Mouse (Mus musculus): ENCODE data around the gene Tcf7. TPM values are rescaled to one million over a fixed set of nuclear protein-coding genes. Genes with fewer than 3 reads are reported as not detected.

Tcf7 gene
- total and polyA plus RNA-seq, 2 experiments from 2014 or later: 2.0 to 3.1 TPM

- Histone ChIP-seq H3K4me3 (ENCODE audit: low read depth, low read length) (no peak overlapping the region), H3K9me3 (ENCODE audit: low read length) (no peaks in the 10 kb centered on the region), H3K4me1 (ENCODE audit: insufficient read depth, low read length) (no peaks in the 10 kb centered on the region; the same call in none of the 2 replicates), H3K27me3 (ENCODE audit: insufficient read depth, low read length) (no peaks in the 10 kb centered on the region), H3K27ac (ENCODE audit: low read depth, low read length) (no peak overlapping the region), H3K4me2 (ENCODE audit: low read depth, low read length, poor library complexity, severe bottlenecking) (no peak overlapping the region), H3K9ac (replicated peaks; ENCODE audit: low read length, poor library complexity, severe bottlenecking) (no peak overlapping the region), H3K36me3 (ENCODE audit: insufficient read depth, low read length) (no peaks in the 10 kb centered on the region)
- ATAC-seq (ENCODE audit: low FRiP score): no peak
- DNase-seq (ENCODE audit: low spot score): no peak
- 65% methylated on average over 7 of the region's 7 CpGs for WGBS
- no peak for TF ChIP-seq CTCF (IDR thresholded peaks at IDR 0.05)
Measured at GRCm38 (mm10) chr11:52268104-52268835, 14.5 kb downstream of the Tcf7 start.

- ATAC-seq (ENCODE audit: low FRiP score) (no peak), DNase-seq (ENCODE audit: low spot score) (no peak)
- Histone ChIP-seq H3K4me1 (ENCODE audit: insufficient read depth, low read length) (no peaks in the 10 kb centered on the region; the same call in none of the 2 replicates), H3K4me3 (ENCODE audit: low read depth, low read length) (no peak overlapping the region), H3K9ac (replicated peaks; ENCODE audit: low read length, poor library complexity, severe bottlenecking) (no peak overlapping the region), H3K27ac (ENCODE audit: low read depth, low read length) (no peak overlapping the region), H3K36me3 (ENCODE audit: insufficient read depth, low read length) (no peaks in the 10 kb centered on the region), H3K9me3 (ENCODE audit: low read length) (no peaks in the 10 kb centered on the region), H3K4me2 (ENCODE audit: low read depth, low read length, poor library complexity, severe bottlenecking) (no peak overlapping the region), H3K27me3 (ENCODE audit: insufficient read depth, low read length) (no peaks in the 10 kb centered on the region)
- TF ChIP-seq CTCF (IDR thresholded peaks at IDR 0.05): no peak
- 85% methylated on average over 5 of the region's 5 CpGs for WGBS
Measured at GRCm38 (mm10) chr11:52267271-52267670, 15.5 kb downstream of the Tcf7 start.

- TF ChIP-seq CTCF (IDR thresholded peaks at IDR 0.05): no peak
- no peaks in the 10 kb centered on the region for H3K27me3 ChIP-seq (ENCODE audit: insufficient read depth, low read length)
- H3K4me3 ChIP-seq (ENCODE audit: low read depth, low read length): no peak overlapping the region
- DNase-seq (ENCODE audit: low spot score): no peak
- H3K27ac ChIP-seq (ENCODE audit: low read depth, low read length): no peak overlapping the region
- 71% methylated on average over 12 of the region's 12 CpGs for whole genome bisulfite sequencing
- H3K9me3 ChIP-seq (ENCODE audit: low read length): no peaks in the 10 kb centered on the region
- H3K4me1 ChIP-seq (ENCODE audit: insufficient read depth, low read length): no peaks in the 10 kb centered on the region; the same call in 1 of the 2 replicates
- H3K4me2 ChIP-seq (ENCODE audit: low read depth, low read length, poor library complexity, severe bottlenecking): no peak overlapping the region
- H3K9ac ChIP-seq (replicated peaks; ENCODE audit: low read length, poor library complexity, severe bottlenecking): no peak overlapping the region
- H3K36me3 ChIP-seq (ENCODE audit: insufficient read depth, low read length): no peaks in the 10 kb centered on the region
- no peak for ATAC-seq (ENCODE audit: low FRiP score)
Measured at GRCm38 (mm10) chr11:52265616-52266307, 17.1 kb downstream of the Tcf7 start.

- DNase-seq (ENCODE audit: low spot score): no peak
- no peak overlapping the region for H3K4me3 ChIP-seq (ENCODE audit: low read depth, low read length)
Measured at GRCm38 (mm10) chr11:52264871-52265270, 17.9 kb downstream of the Tcf7 start.

GRCm38 (mm10) chr11:52262338-52262737, 20.5 kb downstream of the Tcf7 start:
- 96% methylated on average over 11 of the region's 11 CpGs for WGBS
- no peaks in the 10 kb centered on the region for H3K9me3 ChIP-seq (ENCODE audit: low read length)

More at GRCm38 (mm10) chr11:52264871-52265270, 17.9 kb downstream of the Tcf7 start:
- H3K27ac ChIP-seq (ENCODE audit: low read depth, low read length): no peak overlapping the region
- no peak for ATAC-seq (ENCODE audit: low FRiP score)
- H3K27me3 ChIP-seq (ENCODE audit: insufficient read depth, low read length): no peaks in the 10 kb centered on the region
- WGBS: 73% methylated on average over 7 of the region's 7 CpGs
- no peak for TF ChIP-seq CTCF (IDR thresholded peaks at IDR 0.05)
- H3K4me2 ChIP-seq (ENCODE audit: low read depth, low read length, poor library complexity, severe bottlenecking): no peak overlapping the region
- no peak overlapping the region for H3K9ac ChIP-seq (replicated peaks; ENCODE audit: low read length, poor library complexity, severe bottlenecking)
- H3K4me1 ChIP-seq (ENCODE audit: insufficient read depth, low read length): no peaks in the 10 kb centered on the region; the same call in 1 of the 2 replicates
- no peaks in the 10 kb centered on the region for H3K9me3 ChIP-seq (ENCODE audit: low read length)
- H3K36me3 ChIP-seq (ENCODE audit: insufficient read depth, low read length): no peaks in the 10 kb centered on the region

GRCm38 (mm10) chr11:52261937-52262336, 20.9 kb downstream of the Tcf7 start:
- no peak for ATAC-seq (ENCODE audit: low FRiP score)
- H3K9ac ChIP-seq (replicated peaks; ENCODE audit: low read length, poor library complexity, severe bottlenecking): no peak overlapping the region
- no peak overlapping the region for H3K4me2 ChIP-seq (ENCODE audit: low read depth, low read length, poor library complexity, severe bottlenecking)
- H3K4me1 ChIP-seq (ENCODE audit: insufficient read depth, low read length): no peaks in the 10 kb centered on the region
- H3K9me3 ChIP-seq (ENCODE audit: low read length): no peaks in the 10 kb centered on the region
- WGBS: 61% methylated on average over 5 of the region's 5 CpGs
- H3K36me3 ChIP-seq (ENCODE audit: insufficient read depth, low read length): no peaks in the 10 kb centered on the region
- TF ChIP-seq CTCF (IDR thresholded peaks at IDR 0.05): peak; percentile 64
- no peak for DNase-seq (ENCODE audit: low spot score)
- H3K27ac ChIP-seq (ENCODE audit: low read depth, low read length): no peak overlapping the region
- H3K27me3 ChIP-seq (ENCODE audit: insufficient read depth, low read length): no peaks in the 10 kb centered on the region
- no peak overlapping the region for H3K4me3 ChIP-seq (ENCODE audit: low read depth, low read length)

More at GRCm38 (mm10) chr11:52262338-52262737, 20.5 kb downstream of the Tcf7 start:
- H3K27ac ChIP-seq (ENCODE audit: low read depth, low read length): no peak overlapping the region
- ATAC-seq (ENCODE audit: low FRiP score) (no peak), DNase-seq (ENCODE audit: low spot score) (no peak)
- H3K4me3 ChIP-seq (ENCODE audit: low read depth, low read length): no peak overlapping the region
- no peaks in the 10 kb centered on the region for H3K27me3 ChIP-seq (ENCODE audit: insufficient read depth, low read length)
- no peaks in the 10 kb centered on the region for H3K36me3 ChIP-seq (ENCODE audit: insufficient read depth, low read length)
- H3K9ac ChIP-seq (replicated peaks; ENCODE audit: low read length, poor library complexity, severe bottlenecking): no peak overlapping the region
- no peaks in the 10 kb centered on the region for H3K4me1 ChIP-seq (ENCODE audit: insufficient read depth, low read length)
- TF ChIP-seq CTCF (IDR thresholded peaks at IDR 0.05): no peak
- H3K4me2 ChIP-seq (ENCODE audit: low read depth, low read length, poor library complexity, severe bottlenecking): no peak overlapping the region

All from midbrain, postnatal 0 days (tissue).